Mouse (Mus musculus): ENCODE data around the gene Khsrp.

- no peak for TF ChIP-seq CTCF (IDR thresholded peaks at IDR 0.05)
- no peak for TF ChIP-seq POLR2A (IDR thresholded peaks at IDR 0.05; ENCODE audit: insufficient read depth, low read depth, low read length)
- no peak for TF ChIP-seq EP300 (IDR thresholded peaks at IDR 0.05; ENCODE audit: insufficient read depth, low read depth, low read length)
These were observed 10.2 kb upstream of the Khsrp start, which contains the start of gene Slc25a41 for GRCm38 (mm10) chr17:57041554-57041953.

Measured in heart, adult 2 months (tissue).